Mouse (Mus musculus) forebrain, embryonic 12.5 days (tissue): ENCODE measurements around the gene Trp63. TPM values are rescaled to one million over a fixed set of nuclear protein-coding genes. Genes with fewer than 3 reads are reported as not detected.

Experiments
- ATAC-seq: fragments of 200-750 bp; cut with Nextera tagmentation; 2 replicates; pipeline ENCODE4 v1.8.0; 2017; ENCODE audit warnings: moderate TSS enrichment; ENCODE audit not compliant: low FRiP score
- H3K27ac ChIP-seq: fragments of 300-500 bp; sonication (generic); 2 replicates; pipeline ENCODE4 v1.5.1; 2016; ENCODE audit warnings: mild to moderate bottlenecking
- H3K27me3 ChIP-seq: fragments of 300-500 bp; sonication (generic); 2 replicates; pipeline ENCODE4 v1.6.1; 2016; ENCODE audit warnings: mild to moderate bottlenecking
- H3K36me3 ChIP-seq: fragments of 300-500 bp; sonication (generic); replicated peaks from 2 replicates; pipeline ENCODE4 v1.6.1; 2016; ENCODE audit warnings: mild to moderate bottlenecking
- H3K4me1 ChIP-seq: fragments of 300-500 bp; sonication (generic); 2 replicates; pipeline ENCODE4 v1.6.1; 2016
- H3K4me2 ChIP-seq: fragments of 300-500 bp; sonication (generic); 2 replicates; pipeline ENCODE4 v1.6.1; 2016; ENCODE audit warnings: mild to moderate bottlenecking, moderate library complexity
- H3K4me3 ChIP-seq: fragments of 300-500 bp; sonication (generic); replicated peaks from 2 replicates; pipeline ENCODE4 v1.5.1; 2016; ENCODE audit warnings: mild to moderate bottlenecking
- H3K9ac ChIP-seq: fragments of 300-500 bp; sonication (generic); 2 replicates; pipeline ENCODE4 v1.6.1; 2016; ENCODE audit warnings: mild to moderate bottlenecking
- H3K9me3 ChIP-seq: fragments of 300-500 bp; sonication (generic); 2 replicates; pipeline ENCODE4 v1.6.1; 2016
- WGBS: fragments of 180-500 bp; shearing (Covaris S2); methylation state at CpG from one replicate; pipeline ENCODE4 v1.1.7; 2016; 5-methylcytosine and 5-hydroxymethylcytosine counted together
- polyA plus RNA-seq: library from polyadenylated mRNA; unstranded; fragments of >200 nt; fragmentation: Nextera tagmentation; extraction: Ambion mirVana; gene quantifications from 2 replicates; pipeline ENCODE4 v1.2.1, GENCODE M21; 2016

The Trp63 gene
- polyA plus RNA-seq, 1 experiment from 2014 or later, result 1.6 TPM

DNA sequence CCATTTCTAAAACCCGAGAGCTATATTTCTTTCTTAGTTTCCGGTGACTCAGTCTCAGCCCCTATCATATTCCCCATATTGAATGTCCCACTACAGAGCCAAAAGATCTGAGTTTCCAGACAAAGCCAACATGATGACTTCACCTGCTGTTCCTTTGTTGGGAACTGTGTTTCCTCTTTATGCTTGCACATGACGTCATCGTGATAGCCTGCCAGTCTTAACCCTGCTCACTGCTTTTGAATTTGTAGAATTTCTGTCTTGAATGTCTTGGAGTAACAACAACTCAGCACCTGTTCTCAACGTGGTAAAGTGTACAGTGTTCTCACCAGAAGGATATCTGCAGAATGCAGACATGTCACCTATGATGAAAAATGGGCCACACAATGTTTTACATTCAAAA is 39.6 kb downstream of the Trp63 start:
- Histone ChIP-seq H3K27me3 (no peaks in the 10 kb centered on the region), H3K9me3 (no peaks in the 10 kb centered on the region), H3K36me3 (no peaks in the 10 kb centered on the region), H3K4me1 (no peaks in the 10 kb centered on the region), H3K27ac (no peak overlapping the region), H3K4me3 (no peak overlapping the region), H3K4me2 (no peak overlapping the region), H3K9ac (no peak overlapping the region)
- 70% methylated on average over 5 of the region's 5 CpGs for WGBS
- no peak for ATAC-seq

- ATAC-seq, result no peak
- no peaks in the 10 kb centered on the region for H3K4me1 ChIP-seq
These were observed 43.4 kb downstream of the Trp63 start for GRCm38 (mm10) chr16:25727001-25727400.

GRCm38 (mm10) chr16:25727957-25728506 is 44.5 kb downstream of the Trp63 start:
- H3K36me3 ChIP-seq, result no peaks in the 10 kb centered on the region
- no peak overlapping the region for H3K4me3 ChIP-seq
- H3K4me2 ChIP-seq, result no peak overlapping the region
- no peak overlapping the region for H3K9ac ChIP-seq
- no peaks in the 10 kb centered on the region for H3K4me1 ChIP-seq
- H3K27ac ChIP-seq, result no peak overlapping the region
- ATAC-seq, result no peak
- H3K27me3 ChIP-seq, result no peaks in the 10 kb centered on the region
- WGBS, result 77% methylated on average over 7 of the region's 7 CpGs
- no peaks in the 10 kb centered on the region for H3K9me3 ChIP-seq

More at GRCm38 (mm10) chr16:25727001-25727400, 43.4 kb downstream of the Trp63 start:
- H3K27me3 ChIP-seq, result no peaks in the 10 kb centered on the region
- WGBS, result 91% methylated on average over 5 of the region's 5 CpGs
- no peak overlapping the region for H3K27ac ChIP-seq
- H3K9ac ChIP-seq, result no peak overlapping the region
- no peak overlapping the region for H3K4me2 ChIP-seq
- H3K36me3 ChIP-seq, result no peaks in the 10 kb centered on the region
- no peaks in the 10 kb centered on the region for H3K9me3 ChIP-seq
- H3K4me3 ChIP-seq, result no peak overlapping the region

DNA sequence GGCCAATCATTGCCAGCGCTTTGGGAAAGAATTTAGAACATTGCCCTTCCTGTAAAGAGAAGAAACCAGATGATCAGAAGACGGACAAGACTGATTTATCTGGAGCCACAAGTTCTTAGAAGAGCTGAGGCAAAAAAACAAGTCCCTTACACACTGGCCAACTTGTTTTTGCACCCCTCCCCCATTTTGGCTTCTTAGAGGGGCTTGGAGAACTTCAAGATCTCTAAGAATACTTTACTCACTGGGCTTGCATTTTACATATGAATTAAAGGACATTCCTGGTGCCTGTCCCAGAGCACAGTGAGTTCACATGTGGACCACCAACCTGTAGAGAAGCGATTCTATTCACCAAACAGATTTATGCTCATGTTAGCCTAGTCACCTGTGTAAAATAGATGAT is 53.3 kb downstream of the Trp63 start:
- Histone ChIP-seq H3K9ac (no peak overlapping the region), H3K27ac (no peak overlapping the region), H3K4me2 (no peak overlapping the region), H3K36me3 (no peaks in the 10 kb centered on the region), H3K27me3 (no peaks in the 10 kb centered on the region), H3K9me3 (no peaks in the 10 kb centered on the region), H3K4me1 (peaks cover 10% of the 10 kb centered on the region), H3K4me3 (no peak overlapping the region)
- 77% methylated on average over 3 of the region's 3 CpGs for WGBS
- peak; percentile 6; the same call in 1 of the 2 replicates for ATAC-seq

DNA sequence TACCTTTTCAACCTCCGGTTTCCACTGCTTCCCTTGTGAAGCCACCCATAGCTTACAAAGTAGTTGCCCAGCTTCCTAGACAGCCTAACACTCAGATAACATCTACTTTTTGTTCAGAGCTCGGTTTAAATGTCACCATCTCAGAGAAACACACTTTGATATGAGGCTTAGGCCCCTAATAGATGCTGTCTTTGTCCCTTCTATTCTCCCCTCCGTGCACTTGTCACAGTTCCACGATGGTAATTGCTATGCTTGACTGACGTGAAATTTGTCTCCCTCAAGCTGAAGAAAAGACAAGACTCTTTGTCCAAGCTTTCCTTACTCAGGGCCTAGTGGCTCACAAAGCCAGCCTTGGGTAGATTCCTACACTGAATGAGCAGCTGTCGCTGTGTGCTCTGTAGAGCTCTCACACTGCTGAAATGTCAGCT is 54.1 kb downstream of the Trp63 start:
- H3K27ac ChIP-seq, result peak overlapping the region; percentile 19; the same call in 1 of the 2 replicates
- ATAC-seq, result peak; percentile 85
- H3K4me3 ChIP-seq, result no peak overlapping the region
- no peak overlapping the region for H3K9ac ChIP-seq
- H3K36me3 ChIP-seq, result no peaks in the 10 kb centered on the region
- H3K4me1 ChIP-seq, result peaks cover 10% of the 10 kb centered on the region
- H3K4me2 ChIP-seq, result no peak overlapping the region
- WGBS, result 14% methylated on average over 6 of the region's 6 CpGs
- H3K27me3 ChIP-seq, result no peaks in the 10 kb centered on the region
- H3K9me3 ChIP-seq, result no peaks in the 10 kb centered on the region

GRCm38 (mm10) chr16:25746807-25747206 is 63.2 kb downstream of the Trp63 start:
- Histone ChIP-seq H3K4me1 (no peaks in the 10 kb centered on the region), H3K9ac (no peak overlapping the region), H3K4me3 (no peak overlapping the region), H3K27me3 (no peaks in the 10 kb centered on the region), H3K36me3 (no peaks in the 10 kb centered on the region), H3K4me2 (no peak overlapping the region), H3K9me3 (no peaks in the 10 kb centered on the region), H3K27ac (no peak overlapping the region)
- no peak for ATAC-seq
- 47% methylated on average over 3 of the region's 3 CpGs for WGBS

DNA sequence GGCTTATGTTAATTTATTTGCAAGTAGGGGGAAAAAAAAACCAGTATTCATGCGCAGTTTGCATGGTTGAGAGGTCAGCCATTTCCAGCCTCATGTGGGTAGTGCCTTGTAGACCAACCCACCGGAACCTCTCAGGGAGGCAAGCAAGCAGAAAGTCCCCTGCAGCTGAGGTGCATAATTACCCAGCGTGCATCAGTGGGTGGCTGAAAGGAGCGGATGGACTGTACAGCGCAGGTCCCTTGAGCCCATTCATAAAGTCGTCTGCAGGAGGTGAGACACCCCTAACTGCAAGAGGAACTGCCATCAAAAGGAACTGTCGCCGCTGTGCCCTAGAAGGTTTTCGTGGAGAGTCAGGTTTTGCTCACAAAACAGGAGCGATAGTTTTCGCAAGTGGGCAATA is 68.3 kb downstream of the Trp63 start:
- H3K27ac ChIP-seq, result no peak overlapping the region
- no peaks in the 10 kb centered on the region for H3K9me3 ChIP-seq
- no peak overlapping the region for H3K4me2 ChIP-seq
- H3K4me1 ChIP-seq, result peaks cover 3% of the 10 kb centered on the region; the same call in 1 of the 2 replicates
- 71% methylated on average over 11 of the region's 11 CpGs for WGBS
- no peak for ATAC-seq
- H3K27me3 ChIP-seq, result no peaks in the 10 kb centered on the region
- H3K4me3 ChIP-seq, result no peak overlapping the region
- H3K36me3 ChIP-seq, result no peaks in the 10 kb centered on the region
- H3K9ac ChIP-seq, result no peak overlapping the region

DNA sequence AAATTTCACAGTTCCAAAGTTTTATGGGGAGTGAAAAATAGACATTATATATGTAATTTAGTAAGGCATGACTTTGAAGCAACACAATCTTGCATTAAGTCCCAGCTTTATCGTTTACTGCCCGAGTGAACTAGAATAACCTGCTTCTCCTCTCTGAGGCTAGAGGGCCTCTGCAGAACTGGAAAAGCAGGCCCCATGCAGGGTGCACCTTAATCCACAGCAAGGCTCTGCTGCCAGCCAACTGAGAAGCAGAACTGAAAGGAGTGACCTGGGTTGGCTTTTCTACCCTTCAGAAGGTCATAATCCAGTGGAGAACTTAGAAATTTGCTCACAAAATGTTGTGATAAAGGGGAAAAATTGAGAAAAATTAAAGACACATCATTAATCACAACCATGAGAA is 74.5 kb downstream of the Trp63 start:
- H3K9me3 ChIP-seq, result no peaks in the 10 kb centered on the region
- no peak overlapping the region for H3K9ac ChIP-seq
- H3K4me3 ChIP-seq, result no peak overlapping the region
- no peak for ATAC-seq
- H3K4me1 ChIP-seq, result no peaks in the 10 kb centered on the region
- H3K27me3 ChIP-seq, result no peaks in the 10 kb centered on the region
- 68% methylated on average over 2 of the region's 2 CpGs for WGBS
- no peaks in the 10 kb centered on the region for H3K36me3 ChIP-seq
- no peak overlapping the region for H3K27ac ChIP-seq
- no peak overlapping the region for H3K4me2 ChIP-seq

DNA sequence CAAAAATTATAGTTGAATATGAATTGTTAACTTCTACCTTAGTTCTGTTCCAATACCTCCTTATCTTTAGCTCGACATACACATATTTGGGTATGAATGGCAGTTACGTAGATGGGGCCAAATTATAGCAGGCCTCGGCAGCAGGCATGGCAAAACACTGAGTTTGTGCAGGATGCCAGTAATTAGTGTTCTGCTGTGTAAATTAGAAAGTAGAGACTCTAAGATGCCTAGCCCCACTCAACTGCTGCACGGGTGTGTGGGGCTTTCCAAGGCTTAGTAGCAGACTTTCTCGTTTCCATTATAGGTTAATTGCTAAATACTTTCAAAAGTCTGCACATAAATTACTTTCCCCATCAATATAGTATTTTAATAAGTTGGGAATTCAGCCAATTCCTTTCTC is 82.0 kb downstream of the Trp63 start:
- H3K36me3 ChIP-seq, result no peaks in the 10 kb centered on the region
- no peaks in the 10 kb centered on the region for H3K9me3 ChIP-seq
- no peak overlapping the region for H3K4me3 ChIP-seq
- 72% methylated on average over 5 of the region's 5 CpGs for whole genome bisulfite sequencing
- no peak for ATAC-seq
- no peaks in the 10 kb centered on the region for H3K4me1 ChIP-seq
- no peaks in the 10 kb centered on the region for H3K27me3 ChIP-seq
- no peak overlapping the region for H3K4me2 ChIP-seq
- no peak overlapping the region for H3K27ac ChIP-seq
- no peak overlapping the region for H3K9ac ChIP-seq

- no peak overlapping the region for H3K27ac ChIP-seq
- H3K36me3 ChIP-seq, result no peaks in the 10 kb centered on the region
- 52% methylated on average over 7 of the region's 7 CpGs for WGBS
- no peaks in the 10 kb centered on the region for H3K4me1 ChIP-seq
- no peak overlapping the region for H3K9ac ChIP-seq
- H3K4me2 ChIP-seq, result no peak overlapping the region
- no peak overlapping the region for H3K4me3 ChIP-seq
- ATAC-seq, result no peak
- no peaks in the 10 kb centered on the region for H3K9me3 ChIP-seq
- no peaks in the 10 kb centered on the region for H3K27me3 ChIP-seq
These were observed 91.0 kb downstream of the Trp63 start for GRCm38 (mm10) chr16:25774611-25775010.

- ATAC-seq, result no peak
- Histone ChIP-seq H3K9me3 (no peaks in the 10 kb centered on the region), H3K27me3 (no peaks in the 10 kb centered on the region), H3K4me1 (peaks cover 6% of the 10 kb centered on the region; the same call in 1 of the 2 replicates), H3K4me2 (no peak overlapping the region), H3K36me3 (no peaks in the 10 kb centered on the region), H3K4me3 (no peak overlapping the region), H3K27ac (no peak overlapping the region), H3K9ac (no peak overlapping the region)
- 71% methylated on average over 1 of the region's 1 CpGs for WGBS
These were observed 93.9 kb downstream of the Trp63 start for GRCm38 (mm10) chr16:25777501-25777900.

- no peak overlapping the region for H3K4me3 ChIP-seq
- H3K9me3 ChIP-seq, result no peaks in the 10 kb centered on the region
- H3K4me2 ChIP-seq, result no peak overlapping the region
- WGBS, result 52% methylated on average over 4 of the region's 4 CpGs
- no peak for ATAC-seq
- H3K27me3 ChIP-seq, result no peaks in the 10 kb centered on the region
- peaks cover 6% of the 10 kb centered on the region; the same call in 1 of the 2 replicates for H3K4me1 ChIP-seq
- no peak overlapping the region for H3K9ac ChIP-seq
- no peaks in the 10 kb centered on the region for H3K36me3 ChIP-seq
- no peak overlapping the region for H3K27ac ChIP-seq
These were observed 96.4 kb downstream of the Trp63 start for GRCm38 (mm10) chr16:25779964-25780363.

DNA sequence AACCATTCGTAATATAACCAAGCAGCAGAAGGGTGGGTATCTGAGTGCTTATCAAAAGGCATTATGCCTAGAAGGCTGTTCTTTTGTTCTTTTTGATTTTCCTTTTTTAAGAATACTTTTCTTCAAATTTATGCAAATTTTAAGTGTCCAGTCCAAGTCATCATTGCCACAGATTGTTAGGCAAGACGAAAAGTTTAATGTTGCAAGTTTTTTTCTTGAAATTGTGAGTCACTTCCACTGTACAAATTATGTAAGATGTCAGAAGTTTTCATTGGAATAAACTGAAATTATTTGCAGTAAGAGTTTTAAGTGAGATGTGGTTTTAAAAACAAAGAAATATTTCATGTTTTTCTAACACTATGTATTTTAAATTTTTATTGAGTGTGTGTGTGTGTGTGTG is 100.7 kb downstream of the Trp63 start:
- Histone ChIP-seq H3K4me2 (no peak overlapping the region), H3K9me3 (no peaks in the 10 kb centered on the region), H3K36me3 (no peaks in the 10 kb centered on the region), H3K4me3 (no peak overlapping the region), H3K27me3 (no peaks in the 10 kb centered on the region), H3K4me1 (peaks cover 6% of the 10 kb centered on the region; the same call in 1 of the 2 replicates), H3K9ac (no peak overlapping the region), H3K27ac (no peak overlapping the region)
- ATAC-seq, result no peak
- WGBS, result 76% methylated on average over 2 of the region's 2 CpGs
